Mouse (Mus musculus) liver (tissue): ENCODE results near the gene Shkbp1.

Experiments
- DNase-seq: peaks from one replicate; pipeline ENCODE4 v3.0.0-alpha.2; 2020; ENCODE audit warnings: mixed read lengths

Gene Shkbp1

GRCm38 (mm10) chr7:27364379-27364778 lies 8.6 kb upstream of the Shkbp1 start:
- DNase-seq = no peak

- peak; percentile 99 for DNase-seq
Observed at GRCm38 (mm10) chr7:27361283-27361946, 5.6 kb upstream of the Shkbp1 start.

GRCm38 (mm10) chr7:27360749-27361148 lies 4.9 kb upstream of the Shkbp1 start:
- no peak for DNase-seq

GRCm38 (mm10) chr7:27359706-27360358 lies 4.0 kb upstream of the Shkbp1 start:
- no peak for DNase-seq

GRCm38 (mm10) chr7:27359162-27359561 lies 3.3 kb upstream of the Shkbp1 start:
- no peak for DNase-seq

- no peak for DNase-seq
Observed at GRCm38 (mm10) chr7:27357595-27357978, 1.8 kb upstream of the Shkbp1 start.

- DNase-seq = no peak
Observed at GRCm38 (mm10) chr7:27356861-27357594, 1.2 kb upstream of the Shkbp1 start, which contains the start of gene Gm20479. TSS of gene Gm20479 (minus strand) at chr7:27357419.

GRCm38 (mm10) chr7:27356248-27356647 lies 429 bp upstream of the Shkbp1 start:
- DNase-seq = peak; percentile 37

- DNase-seq = no peak
Observed at GRCm38 (mm10) chr7:27355261-27355660, 558 bp downstream of the Shkbp1 start.

GRCm38 (mm10) chr7:27354783-27355182 lies 1.0 kb downstream of the Shkbp1 start:
- DNase-seq = peak; percentile 48

GRCm38 (mm10) chr7:27354144-27354543 lies 1.7 kb downstream of the Shkbp1 start:
- no peak for DNase-seq

GRCm38 (mm10) chr7:27345444-27345843 lies 10.4 kb downstream of the Shkbp1 start:
- DNase-seq = no peak

GRCm38 (mm10) chr7:27342595-27342994 lies 13.2 kb downstream of the Shkbp1 start:
- no peak for DNase-seq

- no peak for DNase-seq
Observed at GRCm38 (mm10) chr7:27339519-27339918, 16.3 kb downstream of the Shkbp1 start.

- DNase-seq = no peak
Observed at GRCm38 (mm10) chr7:27339114-27339513, 16.7 kb downstream of the Shkbp1 start.

- peak; percentile 70 for DNase-seq
Observed at GRCm38 (mm10) chr7:27337175-27337853, 18.5 kb downstream of the Shkbp1 start, which contains the start of gene Ltbp4. TSS of gene Ltbp4 (minus strand) at chr7:27337692.

GRCm38 (mm10) chr7:27335928-27336823 lies 19.6 kb downstream of the Shkbp1 start:
- DNase-seq = peak; percentile 84

GRCm38 (mm10) chr7:27335011-27335720 lies 20.7 kb downstream of the Shkbp1 start:
- DNase-seq = no peak

- peak; percentile 29 for DNase-seq
Observed at GRCm38 (mm10) chr7:27334405-27334911, 21.4 kb downstream of the Shkbp1 start.

- peak; percentile 24 for DNase-seq
Observed at GRCm38 (mm10) chr7:27333316-27333941, 22.4 kb downstream of the Shkbp1 start.
